Mouse (Mus musculus) megakaryocyte-erythroid progenitor cell, adult 5-6 weeks (primary cell): ENCODE measurements around the gene Mettl13. TPM values are rescaled to one million over a fixed set of nuclear protein-coding genes. Genes with fewer than 3 reads are reported as not detected.

Source experiments
- ATAC-seq: replicated peaks from 2 replicates; pipeline ENCODE4 v1.8.0; 2016; ENCODE audit warnings: mild to moderate bottlenecking, inconsistent platforms; ENCODE audit not compliant: severe bottlenecking, poor library complexity, low FRiP score, low TSS enrichment
- total RNA-seq, 2 experiments: library from RNA; stranded (forward) in 1 of 2; stranded (reverse) in 1 of 2; fragments of 200-1000, 215-1000 nt in 1 of 2; fragments of >200 nt in 1 of 2; fragmentation: Nextera tagmentation in 1 of 2; gene quantifications; 2 replicates each; pipeline ENCODE4 v1.2.3; 2014 to 2017

Mettl13 gene
- total RNA-seq, 2 experiments from 2014 or later = 22.4 to 29.0 TPM

- no peak for ATAC-seq
Measured at GRCm38 (mm10) chr1:162543231-162543630, 5.1 kb downstream of the Mettl13 start.

DNA sequence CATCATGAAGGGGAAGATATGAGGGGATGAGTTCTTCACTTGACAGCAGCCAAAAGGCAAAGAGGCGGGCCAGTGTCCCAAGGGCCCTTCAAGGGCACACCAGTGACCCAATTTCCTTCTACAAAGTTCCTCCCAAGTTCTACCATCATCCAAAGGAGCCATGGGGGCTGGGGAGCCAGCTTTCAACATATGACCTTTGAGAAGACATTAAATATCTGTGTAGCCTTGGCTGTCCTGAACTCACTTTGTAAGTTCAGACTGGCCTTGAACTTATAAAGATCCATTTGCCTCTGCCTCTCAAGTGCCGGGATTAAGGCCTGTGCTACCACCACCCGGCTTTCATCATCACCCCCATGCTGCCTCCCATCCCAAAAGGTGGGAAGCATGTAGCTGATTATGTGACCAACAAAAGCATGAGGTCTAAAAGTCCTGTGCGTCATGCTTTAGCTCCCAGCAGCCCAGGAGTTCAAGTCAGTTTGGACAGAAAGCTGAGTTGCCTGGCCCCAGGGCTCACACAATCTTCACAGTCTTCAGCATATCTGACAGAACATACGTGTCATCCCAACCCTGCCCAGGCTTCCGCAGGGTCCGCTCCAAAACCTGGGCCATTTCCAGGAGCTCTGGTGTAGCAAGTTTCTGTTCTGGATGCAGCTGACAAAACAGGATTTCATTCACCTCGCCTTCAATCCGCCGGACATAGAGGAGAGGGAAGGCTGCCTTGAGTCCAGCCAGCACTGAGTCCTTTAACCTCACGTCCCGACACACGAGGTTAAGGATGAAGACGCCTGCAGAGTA, 14.4 kb downstream of the Mettl13 start:
- ATAC-seq = no peak

GRCm38 (mm10) chr1:162532330-162532729, 16.0 kb downstream of the Mettl13 start:
- no peak for ATAC-seq

DNA sequence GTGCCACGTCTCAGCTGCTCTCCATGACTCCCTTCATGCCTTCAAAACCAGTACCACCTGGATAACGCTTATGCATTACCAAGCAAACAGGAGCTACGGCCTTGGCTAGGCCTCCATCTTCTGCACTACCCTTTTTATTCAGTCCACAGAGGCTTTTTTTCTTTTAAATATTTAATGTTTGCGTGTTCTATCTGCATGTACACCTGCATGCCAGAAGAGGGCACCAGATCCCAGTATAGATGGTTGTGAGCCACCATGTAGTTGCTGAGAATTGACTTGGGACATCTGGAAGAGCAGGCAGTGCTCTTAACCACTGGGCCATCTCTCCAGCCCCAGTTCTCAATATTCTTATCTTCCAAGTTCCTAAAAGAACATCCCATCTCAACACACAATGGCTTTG, 16.8 kb downstream of the Mettl13 start:
- ATAC-seq = peak; percentile 32; the same call in 1 of the 2 replicates

DNA sequence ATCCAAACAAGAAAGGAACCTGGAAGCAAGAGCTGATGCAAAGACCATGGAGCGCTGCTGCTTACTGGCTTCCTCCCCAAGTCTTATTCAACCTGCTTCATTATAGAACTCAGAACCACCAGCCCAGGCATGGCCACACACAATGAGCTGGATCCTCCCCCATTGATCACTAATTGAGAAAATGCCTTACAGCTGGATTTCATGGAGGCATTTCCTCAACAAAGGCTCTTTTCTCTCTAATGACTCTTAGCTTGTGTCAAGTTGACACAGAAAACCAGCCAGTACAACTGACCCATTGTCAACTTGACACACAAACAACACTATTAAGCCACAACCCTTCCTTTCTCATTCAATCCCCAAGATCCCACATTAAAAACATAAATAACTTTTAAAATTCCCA, 17.7 kb downstream of the Mettl13 start:
- no peak for ATAC-seq

GRCm38 (mm10) chr1:162529651-162530050, 18.7 kb downstream of the Mettl13 start:
- no peak for ATAC-seq

DNA sequence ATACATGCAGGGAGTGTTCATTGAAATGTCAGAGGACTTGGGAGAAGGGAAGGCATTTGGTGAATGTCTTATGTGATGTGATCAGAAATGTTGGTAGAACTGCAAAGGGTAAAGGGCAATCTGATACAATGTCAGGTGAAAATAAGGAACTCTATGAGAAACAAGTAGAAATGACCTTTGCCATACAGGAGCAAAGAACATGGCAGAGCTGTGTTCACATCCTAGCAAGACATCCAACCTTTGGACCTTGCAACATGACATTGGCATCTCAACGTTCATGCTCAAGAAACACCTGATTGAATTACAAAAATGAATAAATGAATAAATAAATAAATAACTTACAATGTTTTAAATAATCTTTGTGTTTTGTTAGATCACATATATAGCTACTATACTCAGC, 33.2 kb downstream of the Mettl13 start:
- no peak for ATAC-seq

- ATAC-seq = peak; percentile 74
Measured at GRCm38 (mm10) chr1:162510013-162510356, 38.4 kb downstream of the Mettl13 start.

- ATAC-seq = peak; percentile 79
Measured at GRCm38 (mm10) chr1:162509329-162510012, 38.9 kb downstream of the Mettl13 start.

GRCm38 (mm10) chr1:162508211-162509005, 39.9 kb downstream of the Mettl13 start:
- peak; percentile 29; the same call in 1 of the 2 replicates for ATAC-seq

GRCm38 (mm10) chr1:162506516-162506915, 41.8 kb downstream of the Mettl13 start:
- no peak for ATAC-seq

DNA sequence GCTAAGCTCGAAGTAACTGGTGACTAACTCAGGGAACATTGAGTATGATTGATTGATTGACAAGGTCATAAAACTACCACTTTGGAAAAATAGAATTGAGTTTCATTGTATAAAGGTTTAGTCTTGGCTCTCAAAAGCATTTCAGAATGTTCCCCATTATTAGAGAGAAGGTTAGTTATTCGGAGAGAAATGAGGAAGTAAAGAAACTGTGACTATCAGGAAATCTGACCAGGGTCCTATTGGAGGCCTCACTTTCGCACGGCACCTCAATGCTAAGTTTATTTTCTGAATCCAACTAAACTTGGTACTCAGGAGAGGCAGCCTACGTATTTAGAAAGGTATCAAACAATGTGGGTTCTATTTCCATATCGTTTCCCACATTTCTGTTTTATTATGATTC, 42.7 kb downstream of the Mettl13 start:
- ATAC-seq = no peak

Other genes with a start within 250 kb of the Mettl13 start
- 0.37 TPM in 1 of 2 replicates, not detected in the other for gene Dnm3, start 70.5 kb downstream of the Mettl13 start, total RNA-seq (2014; fragmentation: Nextera tagmentation)
- not detected in 2 replicates for gene Dnm3, start 70.5 kb downstream of the Mettl13 start, total RNA-seq (2017)
- 13.2 and 15.5 TPM in 2 replicates for gene Vamp4, start 22.0 kb upstream of the Mettl13 start, total RNA-seq (2014; fragmentation: Nextera tagmentation)
- gene Vamp4, start 22.0 kb upstream of the Mettl13 start, total RNA-seq (2017) = 15.9 and 19.2 TPM in 2 replicates
- not detected in 2 replicates for gene Myoc, start 90.6 kb upstream of the Mettl13 start, total RNA-seq (2014; fragmentation: Nextera tagmentation)
- not detected in 2 replicates for gene Myoc, start 90.6 kb upstream of the Mettl13 start, total RNA-seq (2017)
- not detected in 2 replicates for gene Myocos, start 109.7 kb upstream of the Mettl13 start, total RNA-seq (2014; fragmentation: Nextera tagmentation)
- gene Myocos, start 109.7 kb upstream of the Mettl13 start, total RNA-seq (2017) = not detected in 2 replicates
- gene Prrc2c, start 192.0 kb upstream of the Mettl13 start, total RNA-seq (2014; fragmentation: Nextera tagmentation) = 251 and 298 TPM in 2 replicates
- gene Prrc2c, start 192.0 kb upstream of the Mettl13 start, total RNA-seq (2017) = 150 and 186 TPM in 2 replicates